Mouse (Mus musculus): ENCODE measurements around the gene Lamtor3. TPM values are rescaled to one million over a fixed set of nuclear protein-coding genes. Genes with fewer than 3 reads are reported as not detected.

Gene Lamtor3
- polyA plus RNA-seq, 1 experiment from 2014 or later = 126 TPM

Other genes starting within 250 kb of the Lamtor3 start
- gene Gm21962, start 247.0 kb upstream of the Lamtor3 start, polyA plus RNA-seq (2015; fragmentation: Nextera tagmentation; extraction: Ambion mirVana) = not detected in 2 replicates
- 730 and 843 TPM in 2 replicates for gene H2afz, start 54.0 kb upstream of the Lamtor3 start, polyA plus RNA-seq (2015; fragmentation: Nextera tagmentation; extraction: Ambion mirVana)
- gene Dnajb14, start 50.8 kb upstream of the Lamtor3 start, polyA plus RNA-seq (2015; fragmentation: Nextera tagmentation; extraction: Ambion mirVana) = 16.7 and 17.7 TPM in 2 replicates
- 1.7 TPM in 2 replicates for gene Dapp1, start 63.0 kb downstream of the Lamtor3 start, polyA plus RNA-seq (2015; fragmentation: Nextera tagmentation; extraction: Ambion mirVana)
- gene 1110002E22Rik, start 146.5 kb downstream of the Lamtor3 start, polyA plus RNA-seq (2015; fragmentation: Nextera tagmentation; extraction: Ambion mirVana) = 0.16 and 0.17 TPM in 2 replicates
- gene Gm5105, start 148.9 kb downstream of the Lamtor3 start, polyA plus RNA-seq (2015; fragmentation: Nextera tagmentation; extraction: Ambion mirVana) = 0.18 and 0.26 TPM in 2 replicates
- gene Trmt10a, start 224.9 kb downstream of the Lamtor3 start, polyA plus RNA-seq (2015; fragmentation: Nextera tagmentation; extraction: Ambion mirVana) = 6.9 and 7.4 TPM in 2 replicates
- gene Mttp, start 226.5 kb downstream of the Lamtor3 start, polyA plus RNA-seq (2015; fragmentation: Nextera tagmentation; extraction: Ambion mirVana) = 7.9 and 9.5 TPM in 2 replicates